Mouse (Mus musculus) embryonic facial prominence, embryonic 14.5 days (tissue): Measurements from ENCODE around the gene Pafah1b2. TPM values are rescaled to one million over a fixed set of nuclear protein-coding genes. Genes with fewer than 3 reads are reported as not detected.

Source experiments
- microRNA-seq: library from miRNA; unstranded; fragments of <30 nt; microRNA quantifications from one replicate; pipeline ENCODE4, GENCODE M21; 2016; ENCODE audit warnings: borderline number of aligned reads
- polyA plus RNA-seq: library from polyadenylated mRNA; unstranded; fragments of >200 nt; fragmentation: Nextera tagmentation; extraction: Ambion mirVana; gene quantifications from 2 replicates; pipeline ENCODE4 v1.2.1, GENCODE M21; 2014

Pafah1b2 gene
- polyA plus RNA-seq, 1 experiment from 2014 or later: 167 TPM

Small RNAs within 50 kb of the gene (microRNA-seq; reads per million reads assigned to microRNA genes)
- not detected for gene Mir7087

Other genes starting within 250 kb of the Pafah1b2 start
- gene Cep164, start 184.0 kb downstream of the Pafah1b2 start, polyA plus RNA-seq: 26.2 and 27.6 TPM in 2 replicates
- 40.6 and 41.3 TPM in 2 replicates for gene Bace1, start 174.1 kb downstream of the Pafah1b2 start, polyA plus RNA-seq
- 16.3 and 18.9 TPM in 2 replicates for gene Pcsk7, start 106.2 kb downstream of the Pafah1b2 start, polyA plus RNA-seq
- gene Rnf214, start 105.8 kb downstream of the Pafah1b2 start, polyA plus RNA-seq: 47.7 and 50.3 TPM in 2 replicates
- gene Tagln, start 76.6 kb downstream of the Pafah1b2 start, polyA plus RNA-seq: 52.6 and 59.1 TPM in 2 replicates
- gene Sidt2, start 57.4 kb downstream of the Pafah1b2 start, polyA plus RNA-seq: 47.9 and 50.4 TPM in 2 replicates
- 11.5 and 13.4 TPM in 2 replicates for gene Sik3, start 130 bp upstream of the Pafah1b2 start, polyA plus RNA-seq
- gene Apoa1, start 215.9 kb upstream of the Pafah1b2 start, polyA plus RNA-seq: 0.71 and 1.0 TPM in 2 replicates
- gene Apoc3, start 222.9 kb upstream of the Pafah1b2 start, polyA plus RNA-seq: not detected in 2 replicates
- gene Apoa4, start 228.0 kb upstream of the Pafah1b2 start, polyA plus RNA-seq: 0.13 TPM in 1 of 2 replicates, not detected in the other